Mouse (Mus musculus) cerebellum, adult 2 months (tissue): ENCODE results near the gene Gm42906.

ENCODE experiments used
- CTCF ChIP-seq: fragments of 200-500 bp; IDR thresholded peaks from 2 replicates; pipeline ENCODE4 v1.5.1; 2011; ENCODE audit warnings: low read depth, mild to moderate bottlenecking, control low read depth, low read length, moderate library complexity, borderline replicate concordance; ENCODE audit not compliant: insufficient read depth
- POLR2A ChIP-seq: fragments of 200-500 bp; IDR thresholded peaks from 2 replicates; pipeline ENCODE4 v1.6.1; 2011; ENCODE audit warnings: low read length, control low read depth, borderline replicate concordance; ENCODE audit not compliant: insufficient read depth

GRCm38 (mm10) chr5:151399918-151400556 lies 27.9 kb downstream of the Gm42906 start:
- TF ChIP-seq CTCF (no peak), POLR2A (no peak)
